Mouse (Mus musculus) midbrain, embryonic 14.5 days (tissue): ENCODE data around the gene Cox15. TPM values are rescaled to one million over a fixed set of nuclear protein-coding genes. Genes with fewer than 3 reads are reported as not detected.

Source experiments
- ATAC-seq: fragments of 200-750 bp; cut with Nextera tagmentation; 2 replicates; pipeline ENCODE4 v1.8.0; 2017; ENCODE audit warnings: moderate number of reproducible peaks, moderate library complexity; ENCODE audit not compliant: low FRiP score, low TSS enrichment
- DNase-seq: peaks from one replicate; pipeline ENCODE4 v3.0.0-alpha.2; 2015
- H3K27ac ChIP-seq: fragments of 300-500 bp; sonication (generic); replicated peaks from 2 replicates; pipeline ENCODE4 v1.5.1; 2014; ENCODE audit warnings: mild to moderate bottlenecking, low read depth, low read length, moderate library complexity
- H3K27me3 ChIP-seq: fragments of 300-500 bp; sonication (generic); 2 replicates; pipeline ENCODE4 v1.6.1; 2014; ENCODE audit warnings: low read length, control low read depth, mixed read lengths; ENCODE audit not compliant: control insufficient read depth, insufficient read depth
- H3K36me3 ChIP-seq: fragments of 300-500 bp; sonication (generic); 2 replicates; pipeline ENCODE4 v1.6.1; 2014; ENCODE audit warnings: low read length, control low read depth; ENCODE audit not compliant: control insufficient read depth, insufficient read depth
- H3K4me1 ChIP-seq: fragments of 300-500 bp; sonication (generic); 2 replicates; pipeline ENCODE4 v1.6.1; 2014; ENCODE audit warnings: mild to moderate bottlenecking, antibody characterized with exemption, low read length, control low read depth; ENCODE audit not compliant: control insufficient read depth, insufficient read depth
- H3K4me2 ChIP-seq: fragments of 300-500 bp; sonication (generic); 2 replicates; pipeline ENCODE4 v1.6.1; 2014; ENCODE audit warnings: mild to moderate bottlenecking, low read length, moderate library complexity
- H3K4me3 ChIP-seq: fragments of 300-500 bp; sonication (generic); replicated peaks from 2 replicates; pipeline ENCODE4 v1.5.1; 2014; ENCODE audit warnings: low read depth, low read length
- H3K9ac ChIP-seq: fragments of 300-500 bp; sonication (generic); replicated peaks from 2 replicates; pipeline ENCODE4 v1.6.1; 2014; ENCODE audit warnings: mild to moderate bottlenecking, low read length, moderate library complexity
- H3K9me3 ChIP-seq: fragments of 300-500 bp; sonication (generic); 2 replicates; pipeline ENCODE4 v1.6.1; 2016; ENCODE audit warnings: low read length, control low read depth, mixed read lengths; ENCODE audit not compliant: control insufficient read depth
- WGBS: fragments of 180-500 bp; shearing (Covaris S2); extraction: QIAGEN DNeasy Blood & Tissue Kit; methylation state at CpG from one replicate; pipeline ENCODE4 v1.1.7; 2014; 5-methylcytosine and 5-hydroxymethylcytosine counted together
- polyA plus RNA-seq: library from polyadenylated mRNA; unstranded; fragments of >200 nt; fragmentation: Nextera tagmentation; extraction: Ambion mirVana; gene quantifications from 2 replicates; pipeline ENCODE4 v1.2.1, GENCODE M21; 2014

Gene Cox15
- polyA plus RNA-seq, 1 experiment from 2014 or later = 10.6 TPM

GRCm38 (mm10) chr19:43753226-43753835 lies 531 bp upstream of the Cox15 start:
- peak overlapping the region; percentile 65 for H3K4me3 ChIP-seq
- peak overlapping the region; percentile 67 for H3K4me2 ChIP-seq
- peak overlapping the region; percentile 95 for H3K27ac ChIP-seq
- H3K36me3 ChIP-seq = peaks cover 13% of the 10 kb centered on the region
- 1% methylated on average over 24 of the region's 24 CpGs for WGBS
- H3K27me3 ChIP-seq = no peaks in the 10 kb centered on the region
- peak; percentile 86 for DNase-seq
- peak; percentile 84 for ATAC-seq
- H3K9ac ChIP-seq = peak overlapping the region; percentile 68
- no peaks in the 10 kb centered on the region for H3K4me1 ChIP-seq
- H3K9me3 ChIP-seq = no peaks in the 10 kb centered on the region

DNA sequence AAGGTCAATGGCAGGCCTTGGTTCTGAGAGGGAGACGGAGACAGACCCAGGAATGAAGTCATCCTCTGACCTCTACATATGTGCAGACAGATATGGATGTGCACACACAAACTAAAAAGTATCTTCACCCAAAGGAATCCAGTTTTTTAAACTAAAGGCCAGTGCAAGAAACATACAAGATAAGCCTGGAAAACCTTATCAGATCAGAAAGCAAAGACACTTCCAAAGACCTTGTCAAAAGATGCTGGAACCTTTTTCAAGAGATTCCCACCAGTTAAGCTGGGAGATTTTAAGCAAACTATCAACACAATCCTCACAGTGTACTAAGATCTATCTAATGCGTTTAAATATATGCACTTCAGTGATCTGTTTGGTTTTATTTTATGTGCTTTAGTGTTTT lies 2.8 kb downstream of the Cox15 start:
- peaks cover 46% of the 10 kb centered on the region for H3K36me3 ChIP-seq
- no peaks in the 10 kb centered on the region for H3K4me1 ChIP-seq
- no peak overlapping the region for H3K4me3 ChIP-seq
- DNase-seq (no peak), ATAC-seq (no peak)
- no peak overlapping the region for H3K9ac ChIP-seq
- no peak overlapping the region for H3K27ac ChIP-seq
- no peak overlapping the region for H3K4me2 ChIP-seq
- WGBS = 98% methylated on average over 2 of the region's 2 CpGs
- H3K9me3 ChIP-seq = no peaks in the 10 kb centered on the region
- no peaks in the 10 kb centered on the region for H3K27me3 ChIP-seq

DNA sequence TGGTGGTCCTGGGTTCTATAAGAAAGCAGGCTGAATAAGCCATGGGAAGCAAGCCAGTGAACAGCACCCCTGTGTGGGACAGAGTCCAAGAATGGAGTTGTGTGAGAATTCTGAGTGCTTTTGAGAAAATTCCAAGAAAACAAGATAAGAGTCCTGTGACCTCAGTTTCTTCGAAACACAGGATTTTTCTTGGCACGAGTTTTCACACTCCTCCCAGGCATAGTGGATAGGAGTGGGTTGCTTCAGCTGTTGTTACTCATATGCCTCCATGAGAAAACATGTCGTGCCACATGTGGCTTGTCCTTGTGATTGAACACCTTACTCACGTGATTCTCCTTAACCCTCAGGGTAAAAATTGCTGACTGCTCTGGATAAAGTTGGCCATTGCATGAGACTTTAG lies 4.9 kb downstream of the Cox15 start:
- Histone ChIP-seq H3K9me3 (no peaks in the 10 kb centered on the region), H3K4me3 (no peak overlapping the region), H3K9ac (no peak overlapping the region), H3K4me2 (no peak overlapping the region), H3K4me1 (no peaks in the 10 kb centered on the region), H3K36me3 (peaks cover 65% of the 10 kb centered on the region), H3K27me3 (no peaks in the 10 kb centered on the region), H3K27ac (no peak overlapping the region)
- ATAC-seq = no peak
- DNase-seq = no peak
- 96% methylated on average over 4 of the region's 4 CpGs for WGBS

GRCm38 (mm10) chr19:43745740-43746139 lies 7.1 kb downstream of the Cox15 start:
- no peaks in the 10 kb centered on the region for H3K9me3 ChIP-seq
- no peak overlapping the region for H3K9ac ChIP-seq
- H3K36me3 ChIP-seq = peaks cover 83% of the 10 kb centered on the region
- ATAC-seq = no peak
- H3K27me3 ChIP-seq = no peaks in the 10 kb centered on the region
- H3K4me2 ChIP-seq = no peak overlapping the region
- DNase-seq = no peak
- no peaks in the 10 kb centered on the region for H3K4me1 ChIP-seq
- H3K4me3 ChIP-seq = no peak overlapping the region
- no peak overlapping the region for H3K27ac ChIP-seq
- WGBS = 96% methylated on average over 3 of the region's 3 CpGs

- no peaks in the 10 kb centered on the region for H3K9me3 ChIP-seq
- no peak for ATAC-seq
- no peak for DNase-seq
- no peak overlapping the region for H3K27ac ChIP-seq
- H3K27me3 ChIP-seq = no peaks in the 10 kb centered on the region
- H3K4me3 ChIP-seq = no peak overlapping the region
- peaks cover 92% of the 10 kb centered on the region for H3K36me3 ChIP-seq
- 97% methylated on average over 7 of the region's 7 CpGs for WGBS
- no peak overlapping the region for H3K9ac ChIP-seq
- no peak overlapping the region for H3K4me2 ChIP-seq
- no peaks in the 10 kb centered on the region for H3K4me1 ChIP-seq
These were observed 9.4 kb downstream of the Cox15 start for GRCm38 (mm10) chr19:43743401-43743800.

DNA sequence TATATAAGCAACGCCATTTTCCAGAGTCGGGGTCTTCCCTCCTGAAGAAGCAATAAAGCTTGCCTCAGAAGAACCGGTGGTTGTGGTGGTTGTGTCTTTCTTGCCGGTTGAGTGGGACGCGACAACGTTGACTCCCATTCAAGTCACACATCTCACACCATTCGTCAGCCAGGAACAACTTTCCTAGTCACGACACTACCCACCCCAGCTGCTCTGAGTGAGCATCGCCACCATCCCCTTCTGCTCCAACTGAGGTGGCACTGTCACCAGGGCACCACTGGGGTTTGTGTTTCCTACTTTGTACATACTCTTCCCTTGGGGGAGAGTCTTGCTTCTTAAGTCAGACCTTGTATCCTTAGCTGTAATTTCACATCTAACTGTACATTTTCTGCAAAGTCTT lies 14.4 kb downstream of the Cox15 start:
- no peak overlapping the region for H3K4me3 ChIP-seq
- no peak overlapping the region for H3K27ac ChIP-seq
- DNase-seq (no peak), ATAC-seq (no peak)
- no peak overlapping the region for H3K4me2 ChIP-seq
- no peak overlapping the region for H3K9ac ChIP-seq
- H3K27me3 ChIP-seq = no peaks in the 10 kb centered on the region
- 95% methylated on average over 10 of the region's 10 CpGs for WGBS
- H3K36me3 ChIP-seq = peaks cover 84% of the 10 kb centered on the region
- no peaks in the 10 kb centered on the region for H3K4me1 ChIP-seq
- H3K9me3 ChIP-seq = no peaks in the 10 kb centered on the region

GRCm38 (mm10) chr19:43731157-43731556 lies 21.6 kb downstream of the Cox15 start:
- DNase-seq (no peak), ATAC-seq (no peak)
- no peak overlapping the region for H3K4me2 ChIP-seq
- no peak overlapping the region for H3K4me3 ChIP-seq
- H3K4me1 ChIP-seq = no peaks in the 10 kb centered on the region
- H3K9ac ChIP-seq = no peak overlapping the region
- no peaks in the 10 kb centered on the region for H3K9me3 ChIP-seq
- peaks cover 52% of the 10 kb centered on the region for H3K36me3 ChIP-seq
- 73% methylated on average over 7 of the region's 7 CpGs for WGBS
- no peak overlapping the region for H3K27ac ChIP-seq
- H3K27me3 ChIP-seq = no peaks in the 10 kb centered on the region

DNA sequence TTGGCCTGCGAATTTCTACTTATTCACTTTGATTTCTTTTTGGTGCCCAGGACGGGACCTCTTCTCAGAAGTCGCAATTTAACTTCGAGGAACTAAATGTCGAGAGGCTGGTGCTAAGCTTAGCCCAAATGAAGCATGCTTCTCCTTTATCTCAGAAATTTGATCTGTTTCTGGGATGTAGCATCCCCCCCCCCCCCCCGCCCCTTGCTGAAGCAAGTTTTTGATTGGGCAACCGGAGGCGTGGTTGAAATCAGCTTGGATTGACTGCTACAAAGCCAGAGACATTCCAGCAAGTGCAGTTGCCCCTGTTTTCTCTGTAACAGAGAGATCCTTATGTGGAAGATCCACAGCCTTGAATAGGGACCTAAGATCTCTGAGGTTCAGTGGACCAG lies 22.8 kb downstream of the Cox15 start:
- Histone ChIP-seq H3K9me3 (no peaks in the 10 kb centered on the region), H3K9ac (no peak overlapping the region; the same call in 1 of the 2 replicates), H3K4me1 (no peaks in the 10 kb centered on the region), H3K4me2 (peak overlapping the region; percentile 48), H3K27me3 (no peaks in the 10 kb centered on the region), H3K36me3 (peaks cover 54% of the 10 kb centered on the region), H3K4me3 (peak overlapping the region; percentile 18), H3K27ac (0 out of 2 replicates have a peak overlapping the region, but pooled peaks have one; percentile 13)
- peak; percentile 26 for DNase-seq
- no peak for ATAC-seq
- 30% methylated on average over 8 of the region's 8 CpGs for WGBS

GRCm38 (mm10) chr19:43729296-43730036 lies 23.3 kb downstream of the Cox15 start:
- 0 out of 2 replicates have a peak overlapping the region, but pooled peaks have one; percentile 13 for H3K27ac ChIP-seq
- H3K4me1 ChIP-seq = no peaks in the 10 kb centered on the region
- DNase-seq (no peak), ATAC-seq (no peak)
- no peaks in the 10 kb centered on the region for H3K9me3 ChIP-seq
- H3K4me2 ChIP-seq = peak overlapping the region; percentile 48
- H3K9ac ChIP-seq = no peak overlapping the region; the same call in 1 of the 2 replicates
- peaks cover 54% of the 10 kb centered on the region for H3K36me3 ChIP-seq
- 43% methylated on average over 22 of the region's 22 CpGs for WGBS
- peak overlapping the region; percentile 18 for H3K4me3 ChIP-seq
- no peaks in the 10 kb centered on the region for H3K27me3 ChIP-seq
